23 mouse cellular contexts compared by ENCODE assay signal in genomic region chr17:28154970-28155369, GRCm38 (mm10). TPM values are rescaled to one million over a fixed set of nuclear protein-coding genes. Genes with fewer than 3 reads are reported as not detected.
"Had no signal": no experiment of that assay in that cellular context is flagged by ENCODE, and none has a peak within 500 bp of the region (broad histone marks: within the 10 kb centered on the region; RNA-seq: fewer than 3 reads in every experiment).

No protein-coding gene starts in this region.

- H3K4me2 ChIP-seq: heart, embryonic 12.5 days; hindbrain, embryonic 14.5 days; limb, embryonic 13.5 days; limb, embryonic 15.5 days; liver, embryonic 12.5 days had no signal

- ATAC-seq: hindbrain, embryonic 16.5 days; inflammation-experienced regulatory T-cells, adult 6 months; intestine, embryonic 16.5 days; liver, embryonic 12.5 days had no signal

- H3K4me3 ChIP-seq: gastrocnemius, adult 2 months; heart, adult 2 months; heart, embryonic 10.5 days; heart, embryonic 12.5 days; limb, embryonic 13.5 days; limb, embryonic 15.5 days; liver, embryonic 12.5 days had no signal

- H3K27me3 ChIP-seq: limb, embryonic 13.5 days; limb, embryonic 15.5 days had no signal

- H3K4me1 ChIP-seq: liver, embryonic 12.5 days had no signal

- H3K27ac ChIP-seq: gastrocnemius, adult 2 months; heart, adult 2 months; heart, embryonic 10.5 days; hindbrain, embryonic 14.5 days; limb, embryonic 13.5 days; limb, embryonic 15.5 days; liver, embryonic 12.5 days; liver, embryonic 14.5 days had no signal

- H3K9me3 ChIP-seq: heart, embryonic 10.5 days; heart, embryonic 12.5 days; limb, embryonic 13.5 days; limb, embryonic 15.5 days; liver, embryonic 12.5 days had no signal

- DNase-seq: gastrocnemius, adult 2 months; gastrocnemius, postnatal 10 days; gastrocnemius, postnatal 25 days; heart, adult 2 months; heart, postnatal 10 days; heart, postnatal 4 days; kidney, adult 11 months; kidney, adult 8-10 months; kidney, postnatal 10 days; layer of hippocampus, adult 9-11 months; layer of hippocampus, postnatal 36 days; left cerebral cortex, postnatal 4 days; lung, adult 18-20 months had no signal

- H3K36me3 ChIP-seq: heart, embryonic 12.5 days; liver, embryonic 12.5 days had no signal

- H3K9ac ChIP-seq: heart, embryonic 12.5 days; hindbrain, embryonic 14.5 days; limb, embryonic 13.5 days; limb, embryonic 15.5 days; liver, embryonic 12.5 days; liver, embryonic 14.5 days had no signal

RNA-seq across cellular contexts. Expression of gene Scube3, which starts 13.0 kb away (rescaled TPM):
- polyA plus RNA-seq: inflammation-experienced regulatory T-cells, adult 6 months had no signal
